Mouse (Mus musculus) liver, embryonic 15.5 days (tissue): Measurements from ENCODE around the gene Hspb7. TPM values are rescaled to one million over a fixed set of nuclear protein-coding genes. Genes with fewer than 3 reads are reported as not detected.

Experiments
- polyA plus RNA-seq: library from polyadenylated mRNA; unstranded; fragments of >200 nt; fragmentation: Nextera tagmentation; extraction: Ambion mirVana; gene quantifications from 2 replicates; pipeline ENCODE4 v1.2.1, GENCODE M21; 2015

Hspb7 gene
- polyA plus RNA-seq, 1 experiment from 2014 or later, result 0.47 TPM

Other genes starting within 250 kb of the Hspb7 start
- gene Rsg1, start 206.8 kb upstream of the Hspb7 start, polyA plus RNA-seq, result 1.2 and 1.4 TPM in 2 replicates
- gene Arhgef19, start 181.3 kb upstream of the Hspb7 start, polyA plus RNA-seq, result 1.5 TPM in 2 replicates
- 0.75 and 0.79 TPM in 2 replicates for gene Epha2, start 119.5 kb upstream of the Hspb7 start, polyA plus RNA-seq
- gene Fam131c, start 52.6 kb upstream of the Hspb7 start, polyA plus RNA-seq, result 0.08 TPM in 1 of 2 replicates, not detected in the other
- gene Clcnka, start 22.1 kb upstream of the Hspb7 start, polyA plus RNA-seq, result not detected in 2 replicates
- gene Clcnkb, start 4.8 kb upstream of the Hspb7 start, polyA plus RNA-seq, result not detected in 2 replicates
- not detected in 2 replicates for gene Srarp, start 15.3 kb downstream of the Hspb7 start, polyA plus RNA-seq
- gene Zbtb17, start 23.9 kb downstream of the Hspb7 start, polyA plus RNA-seq, result 8.5 and 8.9 TPM in 2 replicates
- 4.7 and 5.6 TPM in 2 replicates for gene Spen, start 117.8 kb downstream of the Hspb7 start, polyA plus RNA-seq
- 1.7 and 1.9 TPM in 2 replicates for gene Fblim1, start 185.3 kb downstream of the Hspb7 start, polyA plus RNA-seq
- gene Tmem82, start 197.9 kb downstream of the Hspb7 start, polyA plus RNA-seq, result 4.4 and 4.6 TPM in 2 replicates
- 0.07 TPM in 1 of 2 replicates, not detected in the other for gene Slc25a34, start 203.0 kb downstream of the Hspb7 start, polyA plus RNA-seq
- gene Plekhm2, start 244.1 kb downstream of the Hspb7 start, polyA plus RNA-seq, result 1.1 and 2.0 TPM in 2 replicates